Mouse (Mus musculus) stomach, embryonic 15.5 days (tissue): ENCODE results near the gene Kif27. TPM values are rescaled to one million over a fixed set of nuclear protein-coding genes. Genes with fewer than 3 reads are reported as not detected.
"Not testable (repeated sequence)": the region's sequence is repeated elsewhere in the genome, so short reads cannot be mapped to it uniquely, and the experiment has no call there.

Experiments
- ATAC-seq: fragments of 200-750 bp; cut with Nextera tagmentation; 2 replicates; pipeline ENCODE4 v1.8.0; 2017; ENCODE audit warnings: low read depth, moderate number of reproducible peaks, moderate TSS enrichment; ENCODE audit not compliant: insufficient read depth, low FRiP score
- H3K27ac ChIP-seq: fragments of 300-500 bp; sonication (generic); 2 replicates; pipeline ENCODE4 v1.5.1; 2015; ENCODE audit warnings: mild to moderate bottlenecking, inconsistent platforms
- H3K27me3 ChIP-seq: fragments of 300-500 bp; sonication (generic); replicated peaks from 2 replicates; pipeline ENCODE4 v1.6.1; 2015; ENCODE audit warnings: inconsistent platforms
- H3K36me3 ChIP-seq: fragments of 300-500 bp; sonication (generic); 2 replicates; pipeline ENCODE4 v1.6.1; 2015; ENCODE audit warnings: inconsistent platforms
- H3K4me1 ChIP-seq: fragments of 300-500 bp; sonication (generic); 2 replicates; pipeline ENCODE4 v1.6.1; 2015; ENCODE audit warnings: inconsistent platforms
- H3K4me2 ChIP-seq: fragments of 300-500 bp; sonication (generic); 2 replicates; pipeline ENCODE4 v1.6.1; 2015; ENCODE audit warnings: mild to moderate bottlenecking, inconsistent platforms
- H3K4me3 ChIP-seq: fragments of 300-500 bp; sonication (generic); replicated peaks from 2 replicates; pipeline ENCODE4 v1.5.1; 2015; ENCODE audit warnings: inconsistent platforms
- H3K9ac ChIP-seq: fragments of 300-500 bp; sonication (generic); 2 replicates; pipeline ENCODE4 v1.6.1; 2015; ENCODE audit warnings: inconsistent platforms
- H3K9me3 ChIP-seq: fragments of 300-500 bp; sonication (generic); 2 replicates; pipeline ENCODE4 v1.6.1; 2016; ENCODE audit warnings: inconsistent platforms
- WGBS: fragments of 180-500 bp; shearing (Covaris S2); methylation state at CpG from one replicate; pipeline ENCODE4 v1.1.7; 2015; 5-methylcytosine and 5-hydroxymethylcytosine counted together
- polyA plus RNA-seq: library from polyadenylated mRNA; unstranded; fragments of >200 nt; fragmentation: Nextera tagmentation; extraction: Ambion mirVana; gene quantifications from 2 replicates; pipeline ENCODE4 v1.2.1, GENCODE M21; 2015

The Kif27 gene
- 0.32 and 0.49 TPM in 2 replicates for polyA plus RNA-seq

DNA sequence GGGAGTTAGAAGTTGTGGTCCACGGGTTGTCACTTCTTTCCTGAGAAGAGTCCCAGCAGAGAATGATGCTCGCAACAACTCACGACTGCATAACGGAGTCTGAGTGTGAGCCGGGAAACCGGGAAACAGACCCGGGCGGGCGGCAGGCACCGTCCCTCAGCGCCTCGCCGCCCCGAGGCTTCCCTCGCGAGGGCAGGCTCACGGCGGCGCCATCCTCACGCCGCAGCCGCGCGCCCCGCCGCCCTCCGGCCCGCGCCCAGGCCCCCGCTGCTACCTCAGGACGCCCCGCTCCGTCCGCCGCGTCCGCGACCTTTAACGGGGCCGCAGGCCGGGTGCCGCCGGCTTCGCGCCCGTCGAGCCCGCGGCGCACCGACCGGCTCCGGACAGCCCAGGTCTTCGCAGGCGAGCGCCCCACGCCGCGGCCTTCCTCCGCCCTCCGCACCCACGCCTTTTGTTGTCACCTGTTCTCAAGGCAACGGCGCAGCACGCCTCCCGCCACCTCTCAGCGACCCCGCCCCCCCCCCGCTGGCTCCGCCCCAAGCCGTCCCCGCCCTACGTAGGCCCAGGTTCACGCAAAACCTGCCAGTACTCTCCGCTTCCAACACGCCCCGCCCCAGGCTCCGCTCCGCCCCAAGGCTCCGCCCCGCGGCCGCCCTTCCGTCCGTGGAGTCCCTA lies at the start of gene Kif27:
Gene Kif27 (minus strand): TSS at position 494 of the 675 bp plus-strand sequence.
- Histone ChIP-seq H3K4me1 (no peaks in the 10 kb centered on the region), H3K4me3 (peak within 1 kb of the TSS; percentile 70), H3K27me3 (no peaks in the 10 kb centered on the region), H3K27ac (peak within 1 kb of the TSS; percentile 68; the same call in 1 of the 2 replicates), H3K4me2 (peak within 1 kb of the TSS; percentile 99), H3K36me3 (no peaks in the 10 kb centered on the region), H3K9ac (peak within 1 kb of the TSS; percentile 26; the same call in 1 of the 2 replicates), H3K9me3 (no peaks in the 10 kb centered on the region)
- ATAC-seq: peak; percentile 99
- WGBS: under 1% methylated on average over 58 of the region's 85 CpGs

DNA sequence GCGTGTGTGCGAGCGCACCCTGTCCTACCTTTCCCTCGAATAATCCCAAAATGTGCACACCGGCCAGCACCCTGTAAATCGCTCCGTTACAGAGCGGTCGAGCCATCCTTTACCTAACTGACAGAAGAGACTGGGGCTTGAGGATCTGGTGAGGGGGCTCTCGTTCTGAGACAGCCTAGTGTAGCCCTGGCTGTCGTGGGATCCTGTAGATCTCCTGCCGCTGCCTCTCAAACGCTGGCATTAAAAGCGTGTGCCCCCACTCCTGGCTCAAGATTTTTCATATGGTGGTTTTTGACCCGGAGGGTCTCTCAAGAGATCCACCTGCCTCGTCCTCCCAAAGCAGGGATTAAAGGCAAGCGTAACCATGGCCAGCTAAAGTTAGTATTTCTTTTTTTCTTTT lies 44.3 kb upstream of the Kif27 start, which contains the start of gene Hnrnpk:
Gene Hnrnpk (minus strand): TSS at position 101 of the 400 bp plus-strand sequence.
- Histone ChIP-seq H3K4me2 (peak within 1 kb of the TSS; percentile 51), H3K4me3 (peak within 1 kb of the TSS; percentile 98), H3K9ac (peak within 1 kb of the TSS; percentile 100), H3K27ac (peak within 1 kb of the TSS; percentile 98)
- not testable (repeated sequence) for H3K4me1 ChIP-seq, H3K27me3 ChIP-seq, H3K36me3 ChIP-seq, H3K9me3 ChIP-seq, ATAC-seq
- 6% methylated on average over 17 of the region's 17 CpGs for WGBS

DNA sequence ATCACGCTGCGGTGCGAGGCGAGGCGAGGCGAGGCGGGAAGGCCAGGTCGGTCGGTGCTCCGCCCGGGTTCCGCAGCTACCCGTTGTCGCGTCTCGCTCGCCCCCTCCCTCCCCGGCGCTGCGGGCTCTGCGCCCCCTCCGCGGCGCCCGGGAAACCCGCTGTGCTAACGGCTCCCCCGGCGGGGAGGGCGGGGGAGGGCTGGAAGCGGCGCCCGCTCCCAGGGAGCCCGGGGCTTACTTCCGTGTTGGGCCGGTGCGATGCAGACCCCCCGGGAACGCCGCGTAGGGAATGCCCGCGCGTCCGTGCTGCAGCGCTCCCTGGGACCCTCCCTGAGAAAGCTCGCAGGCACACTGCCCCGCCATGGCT lies 43.8 kb upstream of the Kif27 start:
- WGBS: 0% methylated on average over 47 of the region's 48 CpGs
- peak; percentile 69 for ATAC-seq

GRCm38 (mm10) chr13:58402003-58402743 lies 43.3 kb upstream of the Kif27 start, which contains the start of gene Rmi1:
Rmi1 (plus strand) TSS chr13:58402248.
- Histone ChIP-seq H3K27ac (peak within 1 kb of the TSS; percentile 98), H3K9ac (peak within 1 kb of the TSS; percentile 100), H3K36me3 (peaks cover 7% of the 10 kb centered on the region), H3K4me1 (peaks cover 3% of the 10 kb centered on the region; the same call in 1 of the 2 replicates), H3K4me2 (peak within 1 kb of the TSS; percentile 66), H3K27me3 (no peaks in the 10 kb centered on the region), H3K9me3 (no peaks in the 10 kb centered on the region), H3K4me3 (peak within 1 kb of the TSS; percentile 98)
- WGBS: 0% methylated on average over 87 of the region's 91 CpGs
- peak; percentile 94 for ATAC-seq

More for the DNA sequence above, 43.8 kb upstream of the Kif27 start:
- Histone ChIP-seq H3K4me3 (peak overlapping the region; percentile 98), H3K4me1 (peaks cover 3% of the 10 kb centered on the region; the same call in 1 of the 2 replicates), H3K27ac (peak overlapping the region; percentile 98), H3K9ac (peak overlapping the region; percentile 59), H3K36me3 (peaks cover 2% of the 10 kb centered on the region), H3K9me3 (no peaks in the 10 kb centered on the region), H3K27me3 (no peaks in the 10 kb centered on the region), H3K4me2 (peak overlapping the region; percentile 51)

- Histone ChIP-seq H3K9me3 (no peaks in the 10 kb centered on the region), H3K27ac (peak overlapping the region; percentile 98), H3K4me1 (peaks cover 3% of the 10 kb centered on the region; the same call in 1 of the 2 replicates), H3K4me2 (peak overlapping the region; percentile 66), H3K27me3 (no peaks in the 10 kb centered on the region), H3K9ac (peak overlapping the region; percentile 100), H3K36me3 (peaks cover 10% of the 10 kb centered on the region), H3K4me3 (peak overlapping the region; percentile 98)
- ATAC-seq: peak; percentile 17
- under 1% methylated on average over 92 of the region's 100 CpGs for WGBS
Measured at GRCm38 (mm10) chr13:58401135-58402002, 42.4 kb upstream of the Kif27 start.

DNA sequence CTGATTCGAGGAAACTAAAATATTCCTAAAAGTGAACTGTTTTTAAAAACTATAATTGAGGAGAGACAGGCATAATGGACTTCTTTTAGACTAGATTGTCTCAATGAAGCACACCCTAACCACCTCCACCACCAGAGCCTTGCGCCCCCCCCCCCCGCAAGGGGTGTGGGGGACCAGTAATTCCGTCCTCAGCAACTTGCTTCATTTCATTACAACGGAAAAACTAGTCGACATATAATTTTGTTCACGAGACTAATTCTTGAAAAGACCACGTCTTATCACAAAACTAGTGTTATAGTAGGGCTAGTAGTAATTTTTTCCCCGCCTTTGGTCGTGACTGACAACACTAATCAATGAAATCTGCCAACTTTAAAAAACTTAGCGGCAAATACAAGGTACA lies 41.7 kb upstream of the Kif27 start:
- no peaks in the 10 kb centered on the region for H3K27me3 ChIP-seq
- no peaks in the 10 kb centered on the region for H3K9me3 ChIP-seq
- H3K4me3 ChIP-seq: peak overlapping the region; percentile 98
- no peak overlapping the region for H3K27ac ChIP-seq
- peaks cover 3% of the 10 kb centered on the region; the same call in 1 of the 2 replicates for H3K4me1 ChIP-seq
- WGBS: 1% methylated on average over 11 of the region's 11 CpGs
- peak overlapping the region; percentile 100; the same call in 1 of the 2 replicates for H3K9ac ChIP-seq
- H3K4me2 ChIP-seq: peak overlapping the region; percentile 66
- peaks cover 15% of the 10 kb centered on the region for H3K36me3 ChIP-seq
- ATAC-seq: no peak

DNA sequence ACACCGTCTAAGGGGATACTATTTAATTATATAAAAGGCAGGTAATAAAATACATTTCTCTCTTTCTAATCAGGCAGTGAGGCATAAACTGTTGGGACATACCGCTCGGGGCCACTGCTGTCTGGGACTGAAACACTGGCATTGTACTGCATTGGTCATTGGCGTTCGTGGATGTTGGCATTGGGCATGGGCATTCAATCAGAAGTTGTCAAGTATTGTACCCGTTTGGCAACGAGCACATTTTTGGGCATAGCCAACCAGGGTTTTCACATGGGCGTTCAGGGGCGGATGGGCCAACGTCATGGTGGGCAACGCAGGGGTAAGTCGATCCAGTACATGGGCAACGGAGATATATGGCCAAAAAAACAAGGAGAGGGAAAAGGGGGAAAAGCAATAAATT lies 38.7 kb upstream of the Kif27 start:
- H3K27ac ChIP-seq: no peak overlapping the region
- WGBS: 86% methylated on average over 13 of the region's 13 CpGs
- no peak overlapping the region for H3K9ac ChIP-seq
- no peak overlapping the region for H3K4me2 ChIP-seq
- H3K27me3 ChIP-seq: no peaks in the 10 kb centered on the region
- H3K4me3 ChIP-seq: no peak overlapping the region
- no peak for ATAC-seq
- no peaks in the 10 kb centered on the region for H3K4me1 ChIP-seq
- H3K36me3 ChIP-seq: peaks cover 28% of the 10 kb centered on the region
- no peaks in the 10 kb centered on the region for H3K9me3 ChIP-seq

DNA sequence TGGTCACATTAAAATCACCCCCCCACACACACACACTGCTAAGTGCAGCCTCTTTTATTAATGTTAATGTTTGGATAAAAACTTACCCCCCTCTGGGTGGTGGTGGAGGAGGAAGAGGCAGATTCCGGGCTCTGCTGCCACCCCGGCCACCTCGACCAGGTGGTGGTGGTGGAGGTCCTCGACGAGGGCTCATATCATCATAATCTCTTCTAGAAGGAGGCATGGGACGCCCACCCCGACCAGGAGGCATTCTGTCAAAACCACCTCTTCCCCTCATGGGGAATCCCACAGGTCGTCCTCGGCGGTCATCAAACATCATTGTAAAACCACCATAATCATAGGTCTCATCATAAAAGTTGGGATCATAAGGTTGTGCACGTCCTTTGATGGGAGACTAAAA lies 35.5 kb upstream of the Kif27 start:
- H3K36me3 ChIP-seq: peaks cover 38% of the 10 kb centered on the region
- H3K4me3 ChIP-seq: not testable (repeated sequence)

GRCm38 (mm10) chr13:58389324-58389951 lies 30.5 kb upstream of the Kif27 start:
- Histone ChIP-seq H3K36me3 (peaks cover 15% of the 10 kb centered on the region), H3K27ac (no peak overlapping the region), H3K9ac (no peak overlapping the region), H3K4me1 (no peaks in the 10 kb centered on the region), H3K9me3 (no peaks in the 10 kb centered on the region), H3K4me3 (no peak overlapping the region), H3K27me3 (no peaks in the 10 kb centered on the region), H3K4me2 (no peak overlapping the region)
- ATAC-seq: no peak
- 73% methylated on average over 2 of the region's 2 CpGs for WGBS

More for the DNA sequence above, 35.5 kb upstream of the Kif27 start:
- not testable (repeated sequence) for H3K27ac ChIP-seq, H3K9me3 ChIP-seq, ATAC-seq, H3K27me3 ChIP-seq, H3K4me2 ChIP-seq, H3K9ac ChIP-seq, H3K4me1 ChIP-seq
- WGBS: 85% methylated on average over 11 of the region's 11 CpGs

DNA sequence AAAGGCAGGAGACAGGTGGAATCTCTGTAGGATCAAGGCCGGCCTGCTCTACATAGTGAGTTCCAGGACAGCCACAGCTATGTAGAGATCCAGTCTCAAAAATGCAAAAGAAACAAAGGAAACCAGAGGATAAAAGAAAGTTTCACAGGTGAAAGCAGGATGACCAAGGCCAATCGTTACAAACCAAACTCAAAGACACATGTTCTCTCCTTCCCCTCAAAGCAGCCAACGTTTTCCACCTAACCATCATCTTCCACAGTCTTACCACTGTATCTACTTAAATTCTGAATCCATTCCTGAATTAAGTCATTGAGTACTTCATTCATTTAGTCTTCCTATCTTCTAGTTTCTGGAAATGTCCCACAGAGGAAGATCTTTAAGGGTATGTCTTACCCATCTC lies 29.5 kb upstream of the Kif27 start:
- no peak overlapping the region for H3K9ac ChIP-seq
- 47% methylated on average over 3 of the region's 3 CpGs for WGBS
- no peak overlapping the region for H3K4me3 ChIP-seq
- H3K4me2 ChIP-seq: no peak overlapping the region
- no peaks in the 10 kb centered on the region for H3K9me3 ChIP-seq
- H3K27me3 ChIP-seq: no peaks in the 10 kb centered on the region
- no peak overlapping the region; the same call in 1 of the 2 replicates for H3K27ac ChIP-seq
- peaks cover 11% of the 10 kb centered on the region for H3K36me3 ChIP-seq
- ATAC-seq: no peak
- H3K4me1 ChIP-seq: 0 out of 2 replicates have a peak, but pooled peaks cover 3% of the 10 kb centered on the region

DNA sequence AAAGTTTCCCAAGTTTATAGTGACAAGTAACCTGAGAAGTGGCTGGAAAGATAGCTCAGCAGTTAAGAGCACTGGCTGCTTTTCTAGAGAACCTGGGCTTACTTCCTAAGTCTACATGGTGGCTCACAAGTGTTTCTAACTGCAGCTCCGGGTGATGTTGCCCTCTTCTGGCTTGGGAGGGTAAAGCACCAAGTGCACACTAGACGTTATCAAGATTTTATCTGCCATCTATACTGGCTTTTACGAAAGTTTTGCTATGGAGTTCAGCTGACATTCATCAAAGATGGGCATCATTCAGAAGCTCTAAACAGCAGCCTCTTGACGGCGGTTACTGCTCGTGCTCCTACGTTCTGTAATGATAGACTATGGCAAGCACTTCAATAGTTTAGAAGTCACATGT lies 29.0 kb upstream of the Kif27 start:
- 11% methylated on average over 7 of the region's 7 CpGs for WGBS

More for the DNA sequence above, 29.0 kb upstream of the Kif27 start:
- Histone ChIP-seq H3K4me1 (0 out of 2 replicates have a peak, but pooled peaks cover 3% of the 10 kb centered on the region), H3K27ac (no peak overlapping the region), H3K9ac (no peak overlapping the region), H3K4me2 (no peak overlapping the region), H3K4me3 (no peak overlapping the region), H3K9me3 (no peaks in the 10 kb centered on the region), H3K36me3 (peaks cover 11% of the 10 kb centered on the region), H3K27me3 (no peaks in the 10 kb centered on the region)
- ATAC-seq: no peak; the same call in 1 of the 2 replicates
